Mouse (Mus musculus) stomach, postnatal 0 days (tissue): Measurements from ENCODE around the gene Gbf1. TPM values are rescaled to one million over a fixed set of nuclear protein-coding genes. Genes with fewer than 3 reads are reported as not detected.
A peak's percentile ranks its signal among the peaks of the same experiment; 100 is the strongest.
"Not testable (repeated sequence)": the region's sequence is repeated elsewhere in the genome, so short reads cannot be mapped to it uniquely, and the experiment has no call there.

Source experiments
- ATAC-seq: fragments of 200-750 bp; cut with Nextera tagmentation; 2 replicates; pipeline ENCODE4 v1.8.0; 2017; ENCODE audit not compliant: low FRiP score, low TSS enrichment
- DNase-seq: peaks from one replicate; pipeline ENCODE4 v3.0.0-alpha.2; 2016; ENCODE audit warnings: low spot score
- H3K27ac ChIP-seq: fragments of 300-500 bp; sonication (generic); replicated peaks from 2 replicates; pipeline ENCODE4 v1.5.1; 2014; ENCODE audit warnings: mild to moderate bottlenecking, control low read depth
- H3K27me3 ChIP-seq: fragments of 300-500 bp; sonication (generic); 2 replicates; pipeline ENCODE4 v1.6.1; 2014; ENCODE audit warnings: low read length; ENCODE audit not compliant: control insufficient read depth, insufficient read depth
- H3K36me3 ChIP-seq: fragments of 300-500 bp; sonication (generic); 2 replicates; pipeline ENCODE4 v1.6.1; 2014; ENCODE audit warnings: low read length, mixed read lengths; ENCODE audit not compliant: control insufficient read depth, insufficient read depth
- H3K4me1 ChIP-seq: fragments of 300-500 bp; sonication (generic); replicated peaks from 2 replicates; pipeline ENCODE4 v1.6.1; 2014; ENCODE audit warnings: antibody characterized with exemption; ENCODE audit not compliant: control insufficient read depth, insufficient read depth
- H3K4me2 ChIP-seq: fragments of 300-500 bp; sonication (generic); replicated peaks from 2 replicates; pipeline ENCODE4 v1.6.1; 2014; ENCODE audit warnings: low read depth, mild to moderate bottlenecking, control low read depth, moderate library complexity
- H3K4me3 ChIP-seq: fragments of 300-500 bp; sonication (generic); 2 replicates; pipeline ENCODE4 v1.5.1; 2014; ENCODE audit warnings: low read depth, low read length, control low read depth
- H3K9ac ChIP-seq: fragments of 300-500 bp; sonication (generic); 2 replicates; pipeline ENCODE4 v1.6.1; 2014; ENCODE audit warnings: mild to moderate bottlenecking, low read length, control low read depth, mixed read lengths
- H3K9me3 ChIP-seq: fragments of 300-500 bp; sonication (generic); 2 replicates; pipeline ENCODE4 v1.6.1; 2016; ENCODE audit warnings: low read length; ENCODE audit not compliant: control insufficient read depth
- CTCF ChIP-seq: IDR thresholded peaks from 2 replicates; pipeline ENCODE4 v1.5.1; 2016; ENCODE audit warnings: antibody characterized with exemption, low read depth, mild to moderate bottlenecking, moderate library complexity
- EP300 ChIP-seq: optimal IDR thresholded peaks from 2 replicates; pipeline ENCODE3; 2016; ENCODE audit warnings: antibody characterized with exemption
- WGBS: fragments of 180-500 bp; shearing (Covaris S2); extraction: QIAGEN DNeasy Blood & Tissue Kit; methylation state at CpG from one replicate; pipeline ENCODE4 v1.1.7; 2014; 5-methylcytosine and 5-hydroxymethylcytosine counted together
- polyA plus RNA-seq: library from polyadenylated mRNA; unstranded; fragments of >200 nt; fragmentation: Nextera tagmentation; extraction: Ambion mirVana; gene quantifications from 2 replicates; pipeline ENCODE4 v1.2.1, GENCODE M21; 2015

Gene Gbf1
- polyA plus RNA-seq, 1 experiment from 2014 or later, result 29.0 TPM

- Histone ChIP-seq H3K9ac (no peak overlapping the region), H3K9me3 (no peaks in the 10 kb centered on the region), H3K27ac (no peak overlapping the region), H3K27me3 (no peaks in the 10 kb centered on the region), H3K4me2 (no peak overlapping the region), H3K4me1 (no peaks in the 10 kb centered on the region; the same call in 1 of the 2 replicates), H3K4me3 (no peak overlapping the region), H3K36me3 (no peaks in the 10 kb centered on the region)
- DNase-seq (no peak), ATAC-seq (no peak)
- TF ChIP-seq EP300 (no peak), CTCF (no peak)
- 37% methylated on average over 1 of the region's 1 CpGs for WGBS
Measured at GRCm38 (mm10) chr19:46216716-46217115, 64.4 kb downstream of the Gbf1 start.

GRCm38 (mm10) chr19:46217347-46217746, 65.0 kb downstream of the Gbf1 start:
- not testable (repeated sequence) for H3K4me1 ChIP-seq, H3K27me3 ChIP-seq, ATAC-seq, H3K9ac ChIP-seq, H3K27ac ChIP-seq, H3K36me3 ChIP-seq, H3K4me3 ChIP-seq, DNase-seq, H3K9me3 ChIP-seq, H3K4me2 ChIP-seq
- peak; percentile 16; the same call in 1 of the 2 replicates for TF ChIP-seq CTCF

- Histone ChIP-seq H3K4me2 (no peak overlapping the region), H3K9ac (no peak overlapping the region), H3K4me3 (no peak overlapping the region), H3K9me3 (no peaks in the 10 kb centered on the region), H3K27ac (no peak overlapping the region), H3K36me3 (no peaks in the 10 kb centered on the region), H3K27me3 (no peaks in the 10 kb centered on the region), H3K4me1 (no peaks in the 10 kb centered on the region)
- no peak for TF ChIP-seq CTCF
- no peak for TF ChIP-seq EP300
- ATAC-seq, result no peak
- 76% methylated on average over 5 of the region's 5 CpGs for WGBS
- no peak for DNase-seq
Measured at GRCm38 (mm10) chr19:46220116-46220515, 67.8 kb downstream of the Gbf1 start.

DNA sequence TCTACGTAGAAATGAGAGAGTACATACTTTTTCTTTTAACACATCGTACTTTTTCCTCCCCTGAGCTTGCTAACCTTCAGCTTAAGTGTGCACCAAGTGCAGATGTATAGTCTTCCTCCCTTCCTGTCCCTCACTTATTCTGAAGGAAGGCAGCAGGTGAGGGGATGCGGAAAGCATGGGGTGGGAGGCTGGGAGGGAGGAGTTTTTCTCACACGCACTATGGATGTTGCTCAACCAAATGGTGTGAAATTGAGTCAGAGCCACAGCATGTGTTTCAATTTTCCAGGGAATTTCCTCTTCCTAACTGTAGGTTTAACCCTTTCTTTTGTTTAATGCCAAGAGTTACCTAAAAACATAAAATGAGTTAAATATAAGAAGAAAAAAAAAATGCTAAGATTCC, 70.8 kb downstream of the Gbf1 start:
- WGBS, result 86% methylated on average over 4 of the region's 4 CpGs
- no peaks in the 10 kb centered on the region for H3K9me3 ChIP-seq
- ATAC-seq (no peak), DNase-seq (no peak)
- no peaks in the 10 kb centered on the region for H3K36me3 ChIP-seq
- no peak overlapping the region for H3K4me2 ChIP-seq
- no peak overlapping the region for H3K27ac ChIP-seq
- no peak for TF ChIP-seq CTCF
- no peak overlapping the region for H3K4me3 ChIP-seq
- no peaks in the 10 kb centered on the region for H3K4me1 ChIP-seq
- H3K27me3 ChIP-seq, result no peaks in the 10 kb centered on the region
- H3K9ac ChIP-seq, result no peak overlapping the region

DNA sequence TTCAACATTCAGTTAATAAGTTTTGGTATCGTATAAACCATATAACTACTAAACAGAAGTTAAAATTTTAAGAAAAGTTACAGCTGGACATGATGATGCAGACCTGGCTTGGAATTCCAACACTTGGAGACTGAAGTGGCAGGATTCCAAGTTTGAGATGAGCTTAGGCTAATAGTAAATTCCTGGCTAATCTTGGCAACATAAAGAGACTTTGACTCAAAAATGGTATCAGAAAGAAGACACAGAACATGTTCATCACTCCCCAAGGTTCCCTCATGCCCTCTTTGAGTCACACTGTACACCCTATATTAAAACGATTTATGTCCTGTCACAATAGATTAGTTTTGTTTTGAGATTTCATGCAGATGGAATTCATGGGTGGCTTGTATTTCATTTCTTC, 72.6 kb downstream of the Gbf1 start:
- no peak overlapping the region for H3K4me2 ChIP-seq
- H3K27me3 ChIP-seq, result no peaks in the 10 kb centered on the region
- DNase-seq (no peak), ATAC-seq (no peak)
- TF ChIP-seq EP300, result no peak
- TF ChIP-seq CTCF, result no peak
- H3K36me3 ChIP-seq, result no peaks in the 10 kb centered on the region
- no peak overlapping the region for H3K4me3 ChIP-seq
- H3K4me1 ChIP-seq, result no peaks in the 10 kb centered on the region
- no peak overlapping the region for H3K27ac ChIP-seq
- 44% methylated on average over 2 of the region's 2 CpGs for whole genome bisulfite sequencing
- no peak overlapping the region for H3K9ac ChIP-seq
- no peaks in the 10 kb centered on the region for H3K9me3 ChIP-seq

DNA sequence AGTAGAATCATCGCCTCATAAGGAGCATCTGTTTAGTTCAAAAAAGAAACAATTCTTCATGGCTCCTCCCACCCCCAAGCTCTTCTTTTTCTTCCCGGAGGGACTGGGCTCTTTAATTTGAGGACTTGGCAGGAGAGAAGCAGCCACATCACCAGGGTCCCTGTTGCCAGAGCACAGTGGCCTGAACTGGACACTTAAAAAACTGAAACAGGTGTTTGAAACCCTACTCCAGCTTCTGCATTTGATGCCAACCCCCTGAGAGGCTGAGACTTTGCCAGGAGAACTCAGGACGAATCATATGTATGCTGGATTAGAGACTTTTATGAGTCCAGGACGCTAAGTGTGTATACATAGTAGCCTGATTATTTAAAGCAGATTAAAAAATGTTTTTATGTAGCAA, 73.2 kb downstream of the Gbf1 start:
- H3K36me3 ChIP-seq, result no peaks in the 10 kb centered on the region
- DNase-seq (no peak), ATAC-seq (no peak)
- no peak overlapping the region for H3K4me3 ChIP-seq
- no peak overlapping the region for H3K4me2 ChIP-seq
- no peaks in the 10 kb centered on the region for H3K27me3 ChIP-seq
- no peaks in the 10 kb centered on the region for H3K9me3 ChIP-seq
- TF ChIP-seq CTCF (no peak), EP300 (no peak)
- WGBS, result 35% methylated on average over 4 of the region's 4 CpGs
- no peak overlapping the region for H3K27ac ChIP-seq
- H3K9ac ChIP-seq, result no peak overlapping the region
- no peaks in the 10 kb centered on the region for H3K4me1 ChIP-seq

DNA sequence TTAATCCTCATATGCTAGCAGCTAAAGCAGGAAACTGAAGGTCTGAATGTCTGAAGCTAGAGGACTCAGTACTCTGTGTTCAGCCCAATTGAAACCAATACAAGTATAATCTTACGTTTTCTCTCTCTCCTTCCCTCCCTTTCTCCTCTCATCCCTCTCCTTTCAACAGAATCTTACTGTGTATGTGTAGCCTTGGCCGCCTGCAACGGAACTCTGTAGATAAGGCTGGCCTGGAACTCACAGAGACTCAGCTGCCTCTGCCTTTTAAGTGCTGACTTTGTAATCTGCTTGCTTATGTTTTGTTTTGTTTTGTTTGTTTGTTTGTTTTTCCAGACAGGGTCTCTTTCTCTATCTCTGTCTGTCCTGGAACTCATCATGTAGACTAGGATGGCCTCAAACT, 74.0 kb downstream of the Gbf1 start:
- Histone ChIP-seq H3K4me3 (no peak overlapping the region), H3K27me3 (no peaks in the 10 kb centered on the region), H3K36me3 (no peaks in the 10 kb centered on the region), H3K9me3 (no peaks in the 10 kb centered on the region), H3K4me1 (no peaks in the 10 kb centered on the region), H3K9ac (no peak overlapping the region), H3K4me2 (no peak overlapping the region), H3K27ac (no peak overlapping the region)
- TF ChIP-seq EP300, result no peak
- no peak for TF ChIP-seq CTCF
- ATAC-seq (no peak), DNase-seq (no peak)
- 82% methylated on average over 3 of the region's 3 CpGs for WGBS
